Mouse (Mus musculus): ENCODE measurements around the gene Gm3005. TPM values are rescaled to one million over a fixed set of nuclear protein-coding genes. Genes with fewer than 3 reads are reported as not detected.
"Not testable (repeated sequence)": the region's sequence is repeated elsewhere in the genome, so short reads cannot be mapped to it uniquely, and the experiment has no call there.

The Gm3005 gene
- 0.13 TPM in 1 of 2 replicates, not detected in the other for polyA plus RNA-seq (2015; fragmentation: Nextera tagmentation; extraction: Ambion mirVana)

DNA sequence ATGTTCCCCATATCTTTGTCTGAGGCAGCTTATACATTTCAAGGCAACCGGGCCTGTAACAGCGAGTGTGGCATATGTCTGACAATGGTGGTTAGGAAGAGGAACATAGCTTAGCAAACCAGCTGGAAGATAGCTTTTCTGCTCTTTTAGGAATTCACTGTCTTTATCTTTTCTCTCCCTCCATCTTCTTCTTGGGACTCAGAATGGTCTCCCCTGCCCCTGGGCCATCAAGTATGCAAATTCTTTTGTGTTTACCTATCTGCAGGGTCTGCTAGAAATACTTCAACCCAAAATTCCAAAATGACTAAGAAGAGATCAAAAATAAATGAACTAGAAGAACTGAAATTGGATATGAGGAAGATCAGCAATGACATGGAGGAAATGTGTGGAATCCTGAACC is at the start of gene Gm3005:
Gene Gm3005, plus strand, starts transcription at position 301 of the 400 bp plus-strand sequence.
- not testable (repeated sequence) for H3K27ac ChIP-seq; H3K4me1 ChIP-seq; H3K9ac ChIP-seq; H3K27me3 ChIP-seq; H3K4me2 ChIP-seq; H3K4me3 ChIP-seq; H3K36me3 ChIP-seq; H3K9me3 ChIP-seq; ATAC-seq (ENCODE audit: insufficient number of reproducible peaks, low FRiP score, low TSS enrichment, low read depth)
- no CpG with 5 or more reads among the region's 2 CpGs for WGBS

DNA sequence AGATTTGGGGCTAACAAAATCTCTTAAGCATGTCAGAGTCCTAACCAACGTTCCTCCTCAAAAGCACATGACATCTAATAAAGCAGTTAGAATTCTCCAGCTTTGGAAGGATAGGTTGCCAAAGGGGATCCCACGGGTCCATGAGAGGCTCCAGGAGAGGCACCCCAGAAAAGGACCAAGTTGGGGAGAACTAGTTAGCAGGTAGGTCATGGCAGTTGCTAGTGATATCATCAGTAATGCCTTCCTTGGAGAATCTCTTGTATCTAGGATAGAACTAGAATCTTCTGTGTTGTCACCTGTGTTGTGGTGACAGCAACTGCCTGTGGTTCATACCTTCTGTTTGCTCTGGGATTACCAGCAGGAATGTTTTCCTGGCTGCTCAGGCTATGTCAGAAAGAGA is 33.1 kb upstream of the Gm3005 start, which contains the start of gene Gm10413:
Gene Gm10413, plus strand, starts transcription at position 301 of the 400 bp plus-strand sequence.
- WGBS = no CpG with 5 or more reads among the region's 2 CpGs
- not testable (repeated sequence) for H3K4me3 ChIP-seq; H3K27me3 ChIP-seq; H3K9ac ChIP-seq; H3K9me3 ChIP-seq; H3K4me2 ChIP-seq; H3K27ac ChIP-seq; H3K36me3 ChIP-seq; H3K4me1 ChIP-seq; ATAC-seq (ENCODE audit: insufficient number of reproducible peaks, low FRiP score, low TSS enrichment, low read depth)

DNA sequence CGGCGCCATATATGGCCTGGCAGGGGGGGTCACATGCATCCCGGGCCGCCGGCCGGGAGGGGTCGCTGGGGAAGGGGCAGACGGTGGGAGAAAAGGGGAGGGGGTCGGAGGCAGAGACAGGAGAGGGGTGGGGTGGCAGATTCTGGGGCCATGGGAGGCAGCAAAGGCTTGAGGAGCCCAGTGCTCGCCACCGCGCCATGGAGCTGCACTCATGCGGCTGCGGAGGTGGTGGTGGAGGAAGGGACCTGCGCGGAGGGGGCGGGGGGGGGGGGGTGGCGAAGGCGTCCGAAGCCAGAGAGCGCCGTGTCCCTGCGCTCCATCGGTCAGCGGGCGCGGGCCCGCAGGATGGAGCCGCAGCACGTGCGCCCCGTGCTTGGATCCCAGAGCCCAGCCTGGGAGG is 15.6 kb upstream of the Gm3005 start, which contains the start of gene Gm10409:
Gene Gm10409, plus strand, starts transcription at position 301 of the 400 bp plus-strand sequence.
- H3K9me3 ChIP-seq = not testable (repeated sequence)

DNA sequence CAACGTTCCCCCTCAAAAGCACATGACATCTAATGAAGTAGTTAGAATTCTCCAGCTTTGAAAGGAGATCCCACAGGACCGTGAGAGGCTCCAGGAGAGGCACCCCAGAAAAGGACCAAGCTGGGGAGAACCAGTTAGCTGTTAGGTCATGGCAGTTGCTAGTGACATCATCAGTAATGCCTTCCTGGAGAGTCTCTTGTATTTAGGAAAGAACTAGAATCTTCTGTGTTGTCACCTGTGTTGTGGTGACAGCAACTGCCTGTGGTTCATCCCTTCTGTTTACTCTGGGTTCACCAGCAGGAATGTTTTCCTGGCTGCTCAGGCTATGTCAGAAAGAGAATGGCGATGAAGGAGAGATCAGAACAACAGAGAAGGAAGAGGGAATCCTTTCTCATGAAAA is 21.2 kb downstream of the Gm3005 start, which contains the start of gene Gm10408:
Gene Gm10408, plus strand, starts transcription at position 301 of the 400 bp plus-strand sequence.
- not testable (repeated sequence) for H3K9me3 ChIP-seq; H3K4me3 ChIP-seq; ATAC-seq (ENCODE audit: insufficient number of reproducible peaks, low FRiP score, low TSS enrichment, low read depth); H3K9ac ChIP-seq; H3K4me2 ChIP-seq; H3K27ac ChIP-seq; H3K4me1 ChIP-seq; H3K27me3 ChIP-seq; H3K36me3 ChIP-seq
- no CpG with 5 or more reads among the region's 3 CpGs for WGBS

More for the DNA sequence above, 15.6 kb upstream of the Gm3005 start, which contains the start of gene Gm10409:
- H3K27me3 ChIP-seq; H3K9ac ChIP-seq; H3K36me3 ChIP-seq; H3K4me3 ChIP-seq; H3K27ac ChIP-seq; ATAC-seq (ENCODE audit: insufficient number of reproducible peaks, low FRiP score, low TSS enrichment, low read depth); H3K4me1 ChIP-seq; H3K4me2 ChIP-seq: not testable (repeated sequence)
- WGBS = no CpG with 5 or more reads among the region's 32 CpGs

DNA sequence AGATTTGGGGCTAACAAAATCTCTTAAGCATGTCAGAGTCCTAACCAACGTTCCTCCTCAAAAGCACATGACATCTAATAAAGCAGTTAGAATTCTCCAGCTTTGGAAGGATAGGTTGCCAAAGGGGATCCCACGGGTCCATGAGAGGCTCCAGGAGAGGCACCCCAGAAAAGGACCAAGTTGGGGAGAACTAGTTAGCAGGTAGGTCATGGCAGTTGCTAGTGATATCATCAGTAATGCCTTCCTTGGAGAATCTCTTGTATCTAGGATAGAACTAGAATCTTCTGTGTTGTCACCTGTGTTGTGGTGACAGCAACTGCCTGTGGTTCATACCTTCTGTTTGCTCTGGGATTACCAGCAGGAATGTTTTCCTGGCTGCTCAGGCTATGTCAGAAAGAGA is 206.3 kb downstream of the Gm3005 start, which contains the start of gene Gm3012:
Gene Gm3012, plus strand, starts transcription at position 301 of the 400 bp plus-strand sequence.
- ATAC-seq (ENCODE audit: insufficient number of reproducible peaks, low FRiP score, low TSS enrichment, low read depth); H3K27me3 ChIP-seq: not testable (repeated sequence)
- WGBS = no CpG with 5 or more reads among the region's 2 CpGs

More for the DNA sequence above, 206.3 kb downstream of the Gm3005 start, which contains the start of gene Gm3012:
- not testable (repeated sequence) for H3K4me2 ChIP-seq, H3K9me3 ChIP-seq, H3K4me3 ChIP-seq, H3K27ac ChIP-seq, H3K9ac ChIP-seq, H3K36me3 ChIP-seq, H3K4me1 ChIP-seq

Other genes starting within 250 kb of the Gm3005 start
- gene Gm5795, start 239.8 kb upstream of the Gm3005 start, polyA plus RNA-seq (2015; fragmentation: Nextera tagmentation; extraction: Ambion mirVana) = not detected in 2 replicates
- 4.3 and 4.7 TPM in 2 replicates for gene D830030K20Rik, start 219.6 kb upstream of the Gm3005 start, polyA plus RNA-seq (2015; fragmentation: Nextera tagmentation; extraction: Ambion mirVana)
- gene Gm2956, start 95.5 kb upstream of the Gm3005 start, polyA plus RNA-seq (2015; fragmentation: Nextera tagmentation; extraction: Ambion mirVana) = not detected in 2 replicates
- gene Gm10413, start 33.0 kb upstream of the Gm3005 start, polyA plus RNA-seq (2015; fragmentation: Nextera tagmentation; extraction: Ambion mirVana) = not detected in 2 replicates
- gene Gm10409, start 15.5 kb upstream of the Gm3005 start, polyA plus RNA-seq (2015; fragmentation: Nextera tagmentation; extraction: Ambion mirVana) = 0.67 and 0.68 TPM in 2 replicates
- not detected in 2 replicates for gene Gm10408, start 21.3 kb downstream of the Gm3005 start, polyA plus RNA-seq (2015; fragmentation: Nextera tagmentation; extraction: Ambion mirVana)
- not detected in 2 replicates for gene Gm3012, start 206.4 kb downstream of the Gm3005 start, polyA plus RNA-seq (2015; fragmentation: Nextera tagmentation; extraction: Ambion mirVana)
- gene Gm3020, start 223.9 kb downstream of the Gm3005 start, polyA plus RNA-seq (2015; fragmentation: Nextera tagmentation; extraction: Ambion mirVana) = 0.67 and 0.68 TPM in 2 replicates